Mouse (Mus musculus) midbrain, embryonic 16.5 days (tissue): Measurements from ENCODE around the gene Taf1c. TPM values are rescaled to one million over a fixed set of nuclear protein-coding genes. Genes with fewer than 3 reads are reported as not detected.

Source experiments
- ATAC-seq: fragments of 200-750 bp; cut with Nextera tagmentation; 2 replicates; pipeline ENCODE4 v1.8.0; 2017; ENCODE audit warnings: moderate TSS enrichment
- H3K27ac ChIP-seq: fragments of 300-500 bp; sonication (generic); 2 replicates; pipeline ENCODE4 v1.5.1; 2014; ENCODE audit warnings: mild to moderate bottlenecking, low read length, mixed read lengths
- H3K27me3 ChIP-seq: fragments of 300-500 bp; sonication (generic); 2 replicates; pipeline ENCODE4 v1.6.1; 2014; ENCODE audit warnings: low read depth, low read length, mixed read lengths; ENCODE audit not compliant: control insufficient read depth, insufficient read depth
- H3K36me3 ChIP-seq: fragments of 300-500 bp; sonication (generic); 2 replicates; pipeline ENCODE4 v1.6.1; 2014; ENCODE audit warnings: mild to moderate bottlenecking, low read length, moderate library complexity, mixed read lengths; ENCODE audit not compliant: control insufficient read depth, insufficient read depth
- H3K4me1 ChIP-seq: fragments of 300-500 bp; sonication (generic); 2 replicates; pipeline ENCODE4 v1.6.1; 2014; ENCODE audit warnings: mild to moderate bottlenecking, low read length, mixed read lengths; ENCODE audit not compliant: control insufficient read depth, insufficient read depth
- H3K4me2 ChIP-seq: fragments of 300-500 bp; sonication (generic); 2 replicates; pipeline ENCODE4 v1.6.1; 2014; ENCODE audit warnings: mild to moderate bottlenecking, low read length, mixed read lengths
- H3K4me3 ChIP-seq: fragments of 300-500 bp; sonication (generic); 2 replicates; pipeline ENCODE4 v1.5.1; 2014; ENCODE audit warnings: low read depth, mild to moderate bottlenecking, low read length, moderate library complexity, mixed read lengths
- H3K9ac ChIP-seq: fragments of 300-500 bp; sonication (generic); 2 replicates; pipeline ENCODE4 v1.6.1; 2014; ENCODE audit warnings: low read depth, low read length, mixed read lengths
- H3K9me3 ChIP-seq: fragments of 300-500 bp; sonication (generic); replicated peaks from 2 replicates; pipeline ENCODE4 v1.6.1; 2014; ENCODE audit warnings: mild to moderate bottlenecking, low read length, mixed read lengths; ENCODE audit not compliant: control insufficient read depth, poor library complexity, severe bottlenecking
- WGBS: fragments of 180-500 bp; shearing (Covaris S2); extraction: QIAGEN DNeasy Blood & Tissue Kit; methylation state at CpG from one replicate; pipeline ENCODE4 v1.1.7; 2014; 5-methylcytosine and 5-hydroxymethylcytosine counted together
- polyA plus RNA-seq: library from polyadenylated mRNA; unstranded; fragments of >200 nt; fragmentation: Nextera tagmentation; extraction: Ambion mirVana; gene quantifications from 2 replicates; pipeline ENCODE4 v1.2.1, GENCODE M21; 2015

Gene Taf1c
- polyA plus RNA-seq, 1 experiment from 2014 or later, result 14.6 TPM

GRCm38 (mm10) chr8:119618887-119619286 is 13.9 kb upstream of the Taf1c start:
- Histone ChIP-seq H3K27ac (no peak overlapping the region), H3K4me3 (no peak overlapping the region), H3K4me1 (no peaks in the 10 kb centered on the region), H3K27me3 (no peaks in the 10 kb centered on the region), H3K9ac (no peak overlapping the region), H3K9me3 (no peaks in the 10 kb centered on the region), H3K36me3 (no peaks in the 10 kb centered on the region), H3K4me2 (no peak overlapping the region)
- no peak for ATAC-seq
- 79% methylated on average over 5 of the region's 5 CpGs for WGBS

GRCm38 (mm10) chr8:119617586-119617985 is 12.6 kb upstream of the Taf1c start:
- Histone ChIP-seq H3K4me3 (no peak overlapping the region), H3K27ac (no peak overlapping the region), H3K36me3 (no peaks in the 10 kb centered on the region), H3K27me3 (no peaks in the 10 kb centered on the region), H3K4me2 (no peak overlapping the region), H3K4me1 (no peaks in the 10 kb centered on the region), H3K9me3 (no peaks in the 10 kb centered on the region), H3K9ac (no peak overlapping the region)
- WGBS, result 88% methylated on average over 5 of the region's 5 CpGs
- no peak for ATAC-seq

GRCm38 (mm10) chr8:119616811-119617210 is 11.8 kb upstream of the Taf1c start:
- no peak overlapping the region for H3K4me3 ChIP-seq
- ATAC-seq, result no peak
- no peaks in the 10 kb centered on the region for H3K36me3 ChIP-seq
- H3K27me3 ChIP-seq, result no peaks in the 10 kb centered on the region
- 93% methylated on average over 4 of the region's 4 CpGs for WGBS
- no peaks in the 10 kb centered on the region for H3K4me1 ChIP-seq
- no peaks in the 10 kb centered on the region for H3K9me3 ChIP-seq
- no peak overlapping the region for H3K9ac ChIP-seq
- H3K27ac ChIP-seq, result no peak overlapping the region
- no peak overlapping the region for H3K4me2 ChIP-seq

GRCm38 (mm10) chr8:119616358-119616757 is 11.3 kb upstream of the Taf1c start:
- 69% methylated on average over 7 of the region's 7 CpGs for WGBS
- no peak overlapping the region for H3K4me2 ChIP-seq
- H3K36me3 ChIP-seq, result no peaks in the 10 kb centered on the region
- H3K4me1 ChIP-seq, result no peaks in the 10 kb centered on the region
- no peaks in the 10 kb centered on the region for H3K27me3 ChIP-seq
- no peak overlapping the region for H3K9ac ChIP-seq
- no peak overlapping the region for H3K27ac ChIP-seq
- H3K9me3 ChIP-seq, result no peaks in the 10 kb centered on the region
- ATAC-seq, result no peak
- no peak overlapping the region for H3K4me3 ChIP-seq

GRCm38 (mm10) chr8:119615096-119615495 is 10.1 kb upstream of the Taf1c start:
- Histone ChIP-seq H3K9me3 (no peaks in the 10 kb centered on the region), H3K27me3 (no peaks in the 10 kb centered on the region), H3K4me2 (no peak overlapping the region), H3K36me3 (no peaks in the 10 kb centered on the region), H3K4me3 (no peak overlapping the region), H3K4me1 (no peaks in the 10 kb centered on the region), H3K9ac (no peak overlapping the region), H3K27ac (no peak overlapping the region)
- 75% methylated on average over 14 of the region's 14 CpGs for WGBS
- no peak for ATAC-seq

- ATAC-seq, result no peak
- Histone ChIP-seq H3K27ac (no peak within 1 kb of the TSS), H3K4me1 (no peaks in the 10 kb centered on the region), H3K27me3 (no peaks in the 10 kb centered on the region), H3K4me3 (no peak within 1 kb of the TSS), H3K36me3 (no peaks in the 10 kb centered on the region), H3K9ac (no peak within 1 kb of the TSS), H3K9me3 (no peaks in the 10 kb centered on the region), H3K4me2 (no peak within 1 kb of the TSS)
- 87% methylated on average over 26 of the region's 26 CpGs for WGBS
These were observed 7.4 kb upstream of the Taf1c start, which contains the start of gene Adad2 for GRCm38 (mm10) chr8:119612471-119612870. Gene Adad2, plus strand, starts transcription at chr8:119612747.

GRCm38 (mm10) chr8:119606224-119606623 is 1.2 kb upstream of the Taf1c start:
- H3K27me3 ChIP-seq, result no peaks in the 10 kb centered on the region
- no peak overlapping the region for H3K27ac ChIP-seq
- no peak overlapping the region for H3K4me3 ChIP-seq
- H3K4me2 ChIP-seq, result no peak overlapping the region
- H3K36me3 ChIP-seq, result peaks cover 4% of the 10 kb centered on the region; the same call in 1 of the 2 replicates
- peaks cover 9% of the 10 kb centered on the region for H3K4me1 ChIP-seq
- H3K9ac ChIP-seq, result no peak overlapping the region
- H3K9me3 ChIP-seq, result no peaks in the 10 kb centered on the region
- WGBS, result 86% methylated on average over 2 of the region's 2 CpGs
- ATAC-seq, result no peak

GRCm38 (mm10) chr8:119604398-119604803 is 621 bp downstream of the Taf1c start:
- Histone ChIP-seq H3K4me1 (peaks cover 9% of the 10 kb centered on the region), H3K4me2 (peak overlapping the region; percentile 60), H3K9me3 (no peaks in the 10 kb centered on the region), H3K36me3 (peaks cover 7% of the 10 kb centered on the region), H3K4me3 (peak overlapping the region; percentile 66), H3K27ac (no peak overlapping the region), H3K27me3 (no peaks in the 10 kb centered on the region), H3K9ac (peak overlapping the region; percentile 77)
- ATAC-seq, result peak; percentile 69
- WGBS, result 56% methylated on average over 12 of the region's 12 CpGs

- no peak for ATAC-seq
- peak overlapping the region; percentile 60 for H3K4me2 ChIP-seq
- no peak overlapping the region for H3K4me3 ChIP-seq
- H3K4me1 ChIP-seq, result peaks cover 9% of the 10 kb centered on the region
- H3K9ac ChIP-seq, result peak overlapping the region; percentile 77; the same call in 1 of the 2 replicates
- H3K27me3 ChIP-seq, result no peaks in the 10 kb centered on the region
- no peak overlapping the region for H3K27ac ChIP-seq
- WGBS, result 92% methylated on average over 4 of the region's 4 CpGs
- no peaks in the 10 kb centered on the region for H3K9me3 ChIP-seq
- peaks cover 10% of the 10 kb centered on the region for H3K36me3 ChIP-seq
These were observed 1.3 kb downstream of the Taf1c start for GRCm38 (mm10) chr8:119603771-119604170.
